Mouse (Mus musculus): ENCODE measurements around the gene Reln. TPM values are rescaled to one million over a fixed set of nuclear protein-coding genes. Genes with fewer than 3 reads are reported as not detected.

The Reln gene
- polyA plus RNA-seq, 1 experiment, result 123 TPM

DNA sequence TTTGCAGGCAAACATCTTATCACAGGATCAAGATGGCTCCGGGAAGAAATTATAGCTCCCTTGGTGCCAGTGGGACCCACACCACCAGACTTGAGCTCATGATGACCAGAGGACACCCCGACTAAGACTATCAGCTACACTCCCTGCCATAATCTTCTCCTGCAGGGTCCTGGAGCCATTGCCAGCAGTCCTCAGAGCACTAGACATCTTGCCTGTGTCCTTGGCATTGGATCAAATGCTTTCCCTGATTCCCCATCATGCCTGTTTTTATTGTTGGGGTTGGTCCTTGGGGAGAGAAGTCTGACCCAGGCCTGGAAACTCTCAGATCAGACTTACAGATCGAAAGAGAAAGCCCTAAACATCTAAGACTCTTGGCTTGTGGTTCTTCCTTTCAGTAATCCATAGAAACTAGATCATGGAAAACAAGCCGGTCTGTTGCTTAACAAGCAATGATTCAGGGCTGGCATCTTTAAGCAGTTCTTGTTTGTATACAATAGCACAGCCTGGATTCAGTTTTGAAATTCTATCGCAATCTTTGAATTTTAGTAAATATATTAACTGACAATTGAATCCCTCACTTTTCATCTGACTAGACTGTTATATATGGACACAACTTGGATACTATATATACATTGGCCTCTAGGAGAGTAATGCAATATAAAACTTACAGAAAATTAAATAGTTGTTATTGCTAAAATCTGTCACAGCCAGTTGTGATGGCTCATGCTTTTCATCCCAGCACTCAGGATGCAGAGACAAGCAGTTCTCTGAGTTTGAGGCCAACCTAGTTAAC lies 212.6 kb downstream of the Reln start:
- no peak for DNase-seq (ENCODE audit: extremely low spot score in 1 of 2, low spot score in 1 of 2)

DNA sequence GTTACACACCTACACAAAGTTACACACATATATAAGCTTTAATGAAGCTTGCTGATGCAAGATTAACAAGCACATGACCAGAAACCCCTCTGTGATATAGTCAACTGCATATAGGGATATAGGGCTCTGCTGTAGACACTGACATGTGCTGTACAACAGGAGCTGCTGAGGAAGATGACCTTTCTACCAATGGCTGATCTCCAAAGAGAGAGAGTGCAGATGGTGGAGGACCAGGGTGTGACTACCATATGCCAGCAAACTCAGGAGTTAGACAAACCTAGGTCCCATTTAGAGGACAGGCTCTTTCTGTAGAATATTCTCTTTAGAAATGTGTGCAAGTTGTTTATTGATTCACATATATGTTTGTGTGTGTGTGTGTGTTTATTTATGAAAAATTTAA lies 216.9 kb downstream of the Reln start:
- no peak for DNase-seq (ENCODE audit: extremely low spot score in 1 of 2, low spot score in 1 of 2)

DNA sequence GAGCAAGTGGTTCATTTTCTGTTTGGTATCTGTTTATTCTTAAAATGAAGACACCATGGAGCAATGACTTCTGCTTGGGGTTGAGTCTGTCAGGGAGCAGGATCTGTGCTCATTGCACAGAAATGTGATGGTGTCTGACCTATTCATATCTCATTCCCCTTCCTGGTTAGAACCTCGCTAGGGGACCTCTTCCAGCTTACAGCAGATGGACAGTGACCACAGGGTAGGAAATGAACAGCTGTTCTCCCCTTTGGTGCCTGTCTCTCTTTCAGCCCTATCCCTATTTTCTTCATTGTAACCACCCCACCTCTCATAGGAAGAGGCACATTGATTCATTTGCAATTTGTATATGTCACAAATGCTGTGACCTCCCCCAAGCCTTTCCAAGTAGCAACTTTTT lies 225.2 kb downstream of the Reln start:
- no peak for DNase-seq (ENCODE audit: extremely low spot score in 1 of 2, low spot score in 1 of 2)

DNA sequence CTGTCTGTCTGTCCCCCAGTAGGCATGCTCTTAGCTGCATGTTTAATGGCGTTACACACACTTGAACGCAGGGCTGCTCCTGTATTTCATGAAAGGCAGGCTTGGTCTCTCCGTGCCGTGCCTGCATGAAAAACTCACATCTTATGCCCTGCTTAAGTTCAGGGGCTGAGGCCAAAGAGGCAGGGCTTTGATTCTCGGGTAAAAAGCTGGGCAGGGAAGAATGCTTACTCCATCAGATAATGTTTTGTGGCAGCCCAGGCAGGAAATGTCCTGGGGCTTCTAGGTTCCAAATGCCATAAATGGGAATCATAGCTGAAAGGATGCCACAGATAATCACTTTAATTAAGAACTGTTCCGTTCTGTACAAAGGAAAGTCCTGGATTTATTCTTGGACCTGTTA lies 226.0 kb downstream of the Reln start:
- DNase-seq (ENCODE audit: extremely low spot score in 1 of 2, low spot score in 1 of 2), result no peak

DNA sequence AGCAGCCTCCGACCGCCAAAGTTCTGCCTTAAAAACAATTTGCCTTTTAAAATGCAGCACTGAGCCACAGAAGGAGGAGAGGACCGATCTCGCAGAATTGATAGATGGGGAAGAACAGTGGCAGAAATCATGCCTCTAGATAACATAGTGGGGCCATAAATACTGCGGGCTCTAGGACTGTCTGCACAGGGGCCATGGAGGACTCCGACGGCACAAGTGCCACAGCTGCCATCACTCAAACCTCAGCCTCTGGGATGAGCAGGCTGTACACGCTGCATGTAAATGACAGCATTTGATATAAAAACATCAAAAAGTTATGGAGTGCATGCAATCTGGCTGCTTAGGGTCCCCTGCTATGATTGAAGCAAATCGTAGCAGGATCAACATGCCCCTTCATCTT lies 227.6 kb downstream of the Reln start:
- no peak for DNase-seq (ENCODE audit: extremely low spot score in 1 of 2, low spot score in 1 of 2)

DNA sequence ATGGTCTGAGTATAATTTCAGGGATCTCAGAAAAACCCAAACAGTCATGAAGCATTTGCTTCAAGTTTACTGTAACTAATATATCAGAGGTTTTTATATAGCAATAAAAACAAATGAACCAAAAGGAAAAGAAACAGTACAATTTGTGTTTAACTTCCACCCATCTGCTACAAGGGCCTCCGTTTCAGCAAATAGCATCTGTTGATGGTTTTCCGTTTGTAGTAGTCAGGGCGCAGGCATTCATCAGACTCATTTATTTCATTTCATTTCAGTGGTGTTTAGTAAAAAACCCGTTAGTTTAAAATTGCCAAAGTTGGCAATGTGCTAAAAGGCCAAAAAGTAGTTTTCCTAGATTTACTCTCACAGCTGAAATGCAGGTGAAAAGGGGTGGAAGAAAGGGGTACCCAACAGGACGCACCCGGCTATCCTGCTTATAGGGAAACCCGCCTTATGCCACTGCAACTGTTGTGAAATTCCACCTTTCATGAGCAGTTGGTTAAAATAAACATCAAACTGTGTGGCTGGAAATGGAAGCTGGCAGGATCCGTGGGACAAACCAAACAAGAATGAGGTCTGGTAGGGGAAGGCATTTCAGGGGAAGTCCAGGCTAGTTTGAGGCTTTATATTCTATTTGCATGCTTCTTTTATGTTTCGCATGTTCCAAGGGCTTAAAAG lies 237.6 kb downstream of the Reln start:
- DNase-seq (ENCODE audit: extremely low spot score in 1 of 2, low spot score in 1 of 2), result peak in 1 of 2 experiments; percentile 6

DNA sequence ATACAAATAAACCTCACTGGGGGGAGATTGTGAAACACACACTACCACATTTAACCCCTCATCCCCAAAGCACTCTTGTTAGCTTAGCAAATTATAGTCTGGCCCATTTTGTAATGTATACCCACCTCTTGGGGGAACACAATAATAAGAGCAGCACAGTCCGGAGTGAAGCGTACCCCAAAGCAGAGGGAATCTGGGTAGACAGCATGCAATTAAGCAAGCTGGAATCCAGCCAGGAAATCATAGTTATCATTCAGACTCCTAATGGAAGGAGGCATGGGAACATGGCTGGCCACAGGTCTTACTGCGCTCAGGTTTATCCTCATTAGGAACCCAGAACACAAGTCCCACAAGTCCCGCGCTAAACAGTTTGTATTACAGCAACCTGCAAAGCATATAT lies 249.5 kb downstream of the Reln start:
- DNase-seq (ENCODE audit: extremely low spot score in 1 of 2, low spot score in 1 of 2), result no peak

DNA sequence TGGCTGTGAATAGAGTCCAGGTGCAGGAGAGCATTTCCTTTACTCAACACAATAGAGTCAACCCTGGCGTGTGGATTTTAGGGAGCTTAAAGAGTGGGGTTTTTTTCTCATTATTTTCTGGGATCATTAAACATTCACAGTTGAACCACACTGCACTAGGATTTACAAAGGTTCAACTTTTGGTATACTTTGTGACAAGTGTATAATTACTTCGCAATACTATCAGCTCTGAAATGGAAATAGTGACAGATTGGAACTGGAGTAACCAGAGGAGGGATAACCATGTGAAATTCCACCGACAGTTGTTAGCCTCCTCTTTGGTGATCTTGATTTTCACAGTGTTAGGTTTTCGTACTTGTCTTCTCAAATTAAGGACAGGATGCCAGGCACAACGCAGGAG lies 250.5 kb downstream of the Reln start:
- no peak for DNase-seq (ENCODE audit: extremely low spot score in 1 of 2, low spot score in 1 of 2)

DNA sequence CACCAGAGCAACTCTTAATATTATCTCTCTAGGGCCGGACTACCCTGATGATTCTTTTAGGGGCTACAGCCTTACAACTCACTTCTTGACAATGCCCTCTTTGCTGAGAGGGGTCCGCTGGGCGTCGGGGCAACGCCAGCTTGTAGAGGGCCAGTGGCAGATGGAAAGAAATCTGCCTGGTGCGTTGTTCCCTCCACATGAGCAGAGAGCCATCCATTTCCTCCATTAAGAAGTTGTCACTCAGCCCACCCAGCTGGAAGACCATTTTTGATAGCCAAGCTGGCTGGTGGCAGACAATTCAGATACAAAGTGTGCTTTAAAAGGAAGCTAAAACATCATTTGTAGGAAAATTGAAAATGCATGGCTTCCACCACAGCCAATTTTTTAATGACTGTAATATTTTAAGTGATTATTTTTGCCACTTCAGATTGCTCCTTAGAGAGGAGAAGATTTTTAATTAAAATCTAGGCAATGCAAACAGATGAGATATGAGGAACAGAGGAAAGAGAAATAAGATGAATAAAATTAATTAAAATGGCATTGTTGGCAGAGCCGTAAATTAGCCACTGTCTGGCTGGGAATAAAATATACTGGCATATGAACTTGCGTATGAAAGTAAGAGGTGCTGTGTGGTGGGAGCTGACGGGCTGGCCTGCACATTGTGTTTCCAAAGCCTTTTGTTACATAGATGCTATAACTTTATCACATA lies 251.2 kb downstream of the Reln start:
- no peak for DNase-seq (ENCODE audit: extremely low spot score in 1 of 2, low spot score in 1 of 2)

DNA sequence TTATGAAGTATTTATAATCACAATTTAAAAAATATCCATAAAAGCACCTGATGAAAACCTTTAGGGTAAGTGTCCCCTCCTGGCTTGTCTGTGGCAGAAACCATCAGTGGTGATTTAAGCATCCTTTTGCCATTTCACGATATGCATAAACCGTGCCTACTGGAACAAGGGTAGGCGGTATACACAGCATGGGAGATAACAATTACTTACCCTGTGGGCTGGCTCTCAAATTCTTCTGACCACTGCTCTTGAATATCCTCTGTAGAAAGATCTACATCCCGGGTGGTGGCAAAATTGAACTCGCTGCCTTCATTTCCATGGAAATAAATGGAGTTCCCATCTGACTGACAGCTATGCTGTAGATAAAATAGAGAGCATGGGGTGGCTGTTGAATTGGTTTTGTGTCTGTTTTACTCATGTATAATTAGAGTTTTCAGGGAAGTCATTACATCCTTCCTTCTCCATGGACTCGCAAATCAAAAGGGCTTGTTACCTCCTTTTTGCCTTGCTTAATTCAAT lies 264.0 kb downstream of the Reln start:
- DNase-seq (ENCODE audit: extremely low spot score in 1 of 2, low spot score in 1 of 2), result no peak

DNA sequence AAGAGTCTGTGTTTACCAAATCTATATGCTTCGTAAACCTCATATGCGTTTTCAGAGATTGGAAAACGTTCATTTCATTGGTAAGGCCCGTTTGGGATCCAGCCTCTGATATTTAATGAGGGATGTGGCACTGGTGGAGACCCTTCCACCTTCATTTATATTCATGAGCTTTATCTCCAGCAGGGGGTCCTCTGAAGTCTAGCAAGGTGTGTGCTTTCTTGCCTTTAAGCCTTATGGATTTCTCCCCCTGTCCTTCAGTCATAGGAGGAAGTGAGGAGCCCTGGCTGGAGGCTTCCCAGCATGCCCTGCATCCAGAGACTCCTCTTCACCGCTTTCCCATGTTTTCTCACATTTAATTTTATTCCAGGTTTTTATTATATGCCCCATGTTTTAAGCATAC lies 269.5 kb downstream of the Reln start:
- no peak for DNase-seq (ENCODE audit: extremely low spot score in 1 of 2, low spot score in 1 of 2)

DNA sequence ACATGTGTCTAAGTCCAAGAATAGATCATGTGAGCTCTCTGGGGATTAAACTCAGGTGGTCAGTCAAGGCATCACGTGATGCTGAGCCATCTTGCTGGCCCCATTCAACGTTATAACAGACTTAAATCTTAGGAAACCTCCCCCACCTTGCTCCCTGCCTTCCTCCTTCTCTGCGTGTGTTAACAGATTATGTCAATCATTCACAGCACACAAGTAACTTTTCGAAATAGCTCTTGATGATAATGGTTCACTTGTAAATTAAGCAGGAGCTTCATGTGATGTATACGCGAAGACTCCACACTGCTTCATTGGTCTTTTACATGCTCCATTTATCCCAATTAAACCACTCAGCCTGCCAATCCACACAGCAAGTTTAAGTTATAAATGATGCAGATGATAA lies 271.9 kb downstream of the Reln start:
- no peak for DNase-seq (ENCODE audit: extremely low spot score in 1 of 2, low spot score in 1 of 2)

DNA sequence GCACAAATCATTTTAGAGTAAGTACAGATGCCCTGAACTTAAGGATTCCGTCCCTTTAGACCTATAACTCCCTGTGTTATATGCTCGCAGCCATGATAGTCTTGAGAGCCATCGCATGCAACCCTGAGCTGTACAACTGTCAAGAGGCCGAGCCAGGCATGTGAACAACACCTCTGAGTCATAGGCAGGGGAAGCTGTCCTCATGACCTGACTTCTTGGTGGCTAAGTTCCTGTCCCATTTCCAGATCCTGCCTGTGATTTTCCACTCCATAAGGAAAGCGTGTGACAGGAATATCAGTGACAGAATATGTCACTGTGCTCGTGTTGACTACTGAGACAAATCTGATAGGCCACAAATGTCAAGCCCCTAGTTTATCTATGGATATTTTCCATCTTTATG lies 285.3 kb downstream of the Reln start:
- no peak for DNase-seq (ENCODE audit: extremely low spot score in 1 of 2, low spot score in 1 of 2)

DNA sequence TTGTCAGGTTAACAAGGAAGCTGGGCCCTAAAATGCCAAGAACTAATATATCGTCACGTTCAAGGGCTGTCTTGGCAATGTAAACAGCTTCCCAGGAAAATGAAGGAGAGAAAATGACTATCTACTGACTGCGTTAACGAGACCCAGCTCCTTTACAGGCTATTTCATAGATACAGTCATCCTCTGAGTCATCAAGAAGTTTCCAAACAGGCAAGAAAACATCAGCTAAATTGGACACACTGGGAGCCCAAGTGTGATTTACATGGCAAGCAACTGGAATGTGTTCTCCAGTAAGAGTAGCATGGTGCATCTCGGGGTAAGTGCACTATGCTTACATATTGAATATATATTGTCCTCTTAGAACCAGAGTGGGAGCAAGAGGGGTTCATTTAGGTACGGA lies 302.7 kb downstream of the Reln start:
- peak in 1 of 2 experiments; percentile 8 for DNase-seq (ENCODE audit: extremely low spot score in 1 of 2, low spot score in 1 of 2)

DNA sequence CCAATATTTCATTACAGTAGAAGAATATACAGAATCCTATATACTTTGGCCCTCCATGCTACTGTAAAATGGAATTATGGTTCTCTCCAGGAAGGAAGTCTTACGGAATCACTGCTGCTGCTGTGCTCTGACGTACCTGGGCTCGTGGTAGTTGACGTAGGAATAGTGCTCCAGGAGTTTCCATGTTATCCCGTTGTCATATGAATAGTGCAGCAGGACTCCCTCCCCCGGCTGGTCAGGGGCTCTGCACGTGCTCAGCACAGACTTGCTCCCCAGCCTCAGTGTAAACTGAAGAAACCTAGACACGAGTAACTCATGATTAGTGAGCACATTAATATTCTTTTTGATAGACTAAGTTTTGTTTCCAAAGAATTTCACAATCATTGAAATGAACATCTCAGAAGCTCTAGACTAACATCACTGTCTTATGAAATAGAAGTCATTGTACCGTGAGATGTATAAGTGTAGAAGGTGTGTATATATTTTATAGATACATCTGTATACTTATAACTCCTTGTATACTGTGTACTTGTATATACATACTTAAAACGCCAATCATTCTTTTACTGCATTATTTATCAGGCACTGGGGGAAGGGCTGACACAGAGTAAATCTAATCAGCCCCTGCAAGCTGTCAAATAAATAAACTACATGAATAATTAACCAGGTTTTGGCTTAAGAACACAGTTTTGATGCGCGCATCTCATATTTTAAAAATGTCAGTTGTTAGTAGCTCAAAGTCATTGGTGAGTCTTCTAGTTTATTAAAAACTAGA lies 304.9 kb downstream of the Reln start:
- DNase-seq (ENCODE audit: extremely low spot score in 1 of 2, low spot score in 1 of 2), result no peak

DNA sequence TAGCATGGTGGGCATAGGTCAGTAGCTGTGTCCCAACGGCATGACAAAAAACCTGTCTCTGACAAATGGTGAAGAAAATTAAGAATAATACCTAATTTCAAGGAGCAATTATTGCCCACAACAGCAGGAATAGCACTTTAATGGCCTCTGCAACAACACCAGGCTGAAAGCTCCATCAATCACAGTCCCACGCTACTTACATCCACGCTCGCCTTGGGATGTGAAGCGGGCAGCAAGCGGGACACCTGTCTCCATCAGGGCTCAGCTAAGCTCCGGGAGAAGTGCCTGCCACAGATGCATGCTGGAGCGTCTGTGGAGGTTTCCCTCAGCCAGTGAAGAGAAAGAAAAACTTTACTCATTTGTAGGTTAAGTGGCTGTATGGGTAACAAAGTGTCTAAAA lies 309.3 kb downstream of the Reln start:
- no peak for DNase-seq (ENCODE audit: extremely low spot score in 1 of 2, low spot score in 1 of 2)

DNA sequence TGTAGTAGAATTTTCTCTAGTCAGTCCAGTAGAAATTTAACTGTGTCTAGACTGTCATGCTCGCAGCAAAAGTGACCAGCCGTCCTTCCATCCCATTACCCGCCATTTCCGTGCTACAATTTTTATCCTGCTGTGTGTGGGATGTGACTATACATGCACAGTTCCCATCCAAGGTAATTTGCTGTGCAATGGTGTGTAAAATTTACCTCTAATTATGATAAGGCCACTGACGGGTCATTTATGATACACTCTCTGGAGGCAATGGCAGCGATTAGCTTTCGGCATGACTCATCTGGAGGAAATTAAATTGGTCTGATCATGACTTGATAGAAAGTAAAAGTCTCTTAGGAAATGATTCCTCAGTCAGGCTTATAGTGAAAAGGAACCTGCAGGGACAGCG lies 311.5 kb downstream of the Reln start:
- no peak for DNase-seq (ENCODE audit: extremely low spot score in 1 of 2, low spot score in 1 of 2)

DNA sequence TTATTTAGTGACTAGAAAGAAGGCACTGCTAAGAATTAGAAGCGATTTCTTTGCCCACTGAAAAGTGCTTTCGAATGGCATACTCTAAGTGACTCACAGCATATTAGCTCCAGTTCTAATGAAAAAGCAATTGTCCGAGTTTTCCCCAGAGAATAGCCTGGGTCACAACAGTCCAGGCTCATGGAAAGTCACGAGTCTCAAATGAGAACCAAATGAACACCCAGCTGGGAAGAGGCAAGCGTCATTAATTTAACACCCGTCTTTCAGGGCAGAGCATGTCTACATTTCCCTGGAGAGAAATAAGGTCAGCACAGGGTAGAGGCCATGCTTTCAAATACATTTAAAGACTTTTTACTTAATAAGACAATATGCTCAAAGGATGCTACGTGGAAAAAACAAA lies 312.8 kb downstream of the Reln start:
- no peak for DNase-seq (ENCODE audit: extremely low spot score in 1 of 2, low spot score in 1 of 2)

DNA sequence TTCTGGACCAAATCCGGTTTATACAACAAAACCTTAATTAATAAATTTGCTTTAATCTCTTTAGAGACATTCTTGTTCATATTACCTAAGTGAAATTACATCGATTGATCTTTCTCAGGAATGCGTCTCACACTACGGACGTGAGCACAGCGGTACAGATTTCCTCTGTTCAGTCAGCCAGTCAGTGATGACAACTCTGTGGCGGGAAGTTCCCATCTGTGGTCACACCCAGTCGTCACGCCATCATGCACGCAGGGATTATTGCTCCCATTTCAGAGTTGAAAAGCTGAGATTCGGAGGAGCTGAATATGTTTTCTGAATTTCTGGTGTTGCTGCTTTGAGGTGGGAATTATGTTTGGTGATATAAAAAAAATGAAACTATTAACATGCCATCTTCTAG lies 316.1 kb downstream of the Reln start:
- no peak for DNase-seq (ENCODE audit: extremely low spot score in 1 of 2, low spot score in 1 of 2)

DNA sequence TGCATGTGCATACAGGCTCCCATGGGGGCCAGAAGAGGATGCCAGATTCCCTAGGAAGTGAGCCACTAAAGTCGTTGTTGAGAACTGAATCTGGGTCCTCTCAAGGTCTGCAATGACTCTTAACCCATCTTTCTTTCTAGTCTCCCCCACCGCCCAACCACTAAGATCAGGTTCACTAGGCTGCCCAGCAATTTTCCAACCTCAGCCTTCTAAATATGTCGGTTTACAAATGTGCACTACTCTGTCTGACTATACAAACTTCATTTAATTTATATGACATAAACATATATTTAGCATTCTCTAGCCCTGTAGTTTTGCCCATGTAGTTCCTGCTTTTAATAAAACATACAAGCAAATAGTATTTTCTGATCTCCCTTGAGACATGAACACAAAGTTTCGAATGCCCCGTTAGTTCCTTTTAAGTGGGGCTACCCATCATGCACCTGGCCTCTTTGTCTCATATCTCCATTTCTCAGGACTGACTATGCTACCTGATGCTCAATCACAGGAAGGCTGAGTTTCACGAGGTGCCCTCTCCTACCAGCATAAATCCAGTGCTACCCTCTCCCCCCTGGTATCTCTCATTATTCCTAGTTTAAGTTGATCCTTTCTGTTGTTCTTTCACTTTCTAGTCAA lies 317.1 kb downstream of the Reln start:
- no peak for DNase-seq (ENCODE audit: extremely low spot score in 1 of 2, low spot score in 1 of 2)
